Mouse (Mus musculus) layer of hippocampus, postnatal 25 days (tissue): ENCODE results near the gene Olfr463. TPM values are rescaled to one million over a fixed set of nuclear protein-coding genes. Genes with fewer than 3 reads are reported as not detected.

Source experiments
- DNase-seq, 2 experiments: peaks; one replicate each; pipeline ENCODE4 v3.0.0; 2022; ENCODE audit warnings: mixed read lengths in 2 of 2, low spot score in 1 of 2; ENCODE audit errors: extremely low spot score in 1 of 2
- total RNA-seq, 2 experiments: library from RNA; stranded (reverse); gene quantifications; 2 replicates each; pipeline ENCODE4 v1.2.3; 2021

Olfr463 gene
- total RNA-seq, 2 experiments from 2014 or later: not detected

DNA sequence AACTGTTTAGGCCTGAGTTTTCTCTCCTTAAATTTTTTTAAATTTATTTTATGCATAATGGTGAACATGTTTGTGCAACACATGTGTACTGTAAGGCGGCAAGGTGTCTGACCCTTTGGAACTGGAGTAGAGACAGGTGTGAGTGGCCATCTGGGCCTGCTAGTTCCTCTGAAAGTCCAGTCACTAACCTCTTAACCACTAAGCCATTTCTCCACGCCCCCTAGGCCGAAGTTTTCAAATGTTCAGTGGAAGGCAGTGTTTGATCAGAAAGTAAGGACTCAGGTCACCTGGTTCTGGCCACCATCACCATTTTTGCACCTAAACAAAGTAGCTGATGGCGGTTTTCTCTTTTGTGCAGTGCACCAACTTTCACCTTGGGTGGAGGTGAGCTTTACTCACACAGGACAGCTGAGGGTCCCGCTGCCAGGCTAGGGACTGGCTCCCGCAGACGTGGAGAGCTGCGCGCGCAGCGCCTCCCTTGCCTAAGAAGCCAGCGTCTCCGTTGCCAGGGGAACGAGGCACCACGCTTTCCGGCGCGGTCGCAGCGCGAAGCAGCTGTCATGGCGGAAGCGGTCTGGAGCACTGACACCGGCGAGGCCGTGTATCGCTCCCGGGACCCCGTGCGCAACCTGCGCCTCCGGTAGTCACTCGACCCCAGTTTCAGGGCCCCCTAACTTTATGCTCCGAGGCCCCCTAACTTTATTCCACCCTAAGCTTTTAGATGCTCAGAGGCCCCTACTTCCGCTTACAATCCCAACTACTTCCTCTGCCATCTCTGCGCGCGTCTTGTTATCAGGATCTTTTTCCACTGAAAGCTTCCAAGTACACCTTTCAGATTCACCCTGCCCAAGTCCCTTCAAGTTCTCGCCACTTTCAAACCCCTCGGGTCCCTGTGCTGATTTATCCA is 44.2 kb downstream of the Olfr463 start, which contains the start of gene Mks1:
Gene Mks1, plus strand, starts transcription at position 526 of the 907 bp plus-strand sequence.
- DNase-seq: peak; percentile 82 to 89

DNA sequence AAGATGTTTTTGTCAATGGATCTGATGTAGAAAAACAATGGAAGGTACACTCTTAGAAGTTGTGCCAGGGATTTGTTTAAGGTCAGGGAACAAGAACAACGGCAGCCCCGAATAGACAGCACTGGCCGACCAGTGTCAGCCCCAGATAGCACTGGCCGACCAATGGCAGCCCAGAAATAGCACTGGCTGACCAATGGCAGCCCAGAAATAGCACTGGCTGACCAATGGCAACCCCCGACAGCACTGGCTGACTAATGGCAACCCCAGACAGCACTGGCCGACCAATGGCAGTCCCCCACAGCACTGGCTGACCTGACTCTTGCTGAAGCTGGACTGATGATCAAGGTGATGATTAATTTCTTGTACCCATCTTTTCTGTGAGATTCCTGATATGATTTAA is 49.3 kb downstream of the Olfr463 start:
- no peak for DNase-seq

DNA sequence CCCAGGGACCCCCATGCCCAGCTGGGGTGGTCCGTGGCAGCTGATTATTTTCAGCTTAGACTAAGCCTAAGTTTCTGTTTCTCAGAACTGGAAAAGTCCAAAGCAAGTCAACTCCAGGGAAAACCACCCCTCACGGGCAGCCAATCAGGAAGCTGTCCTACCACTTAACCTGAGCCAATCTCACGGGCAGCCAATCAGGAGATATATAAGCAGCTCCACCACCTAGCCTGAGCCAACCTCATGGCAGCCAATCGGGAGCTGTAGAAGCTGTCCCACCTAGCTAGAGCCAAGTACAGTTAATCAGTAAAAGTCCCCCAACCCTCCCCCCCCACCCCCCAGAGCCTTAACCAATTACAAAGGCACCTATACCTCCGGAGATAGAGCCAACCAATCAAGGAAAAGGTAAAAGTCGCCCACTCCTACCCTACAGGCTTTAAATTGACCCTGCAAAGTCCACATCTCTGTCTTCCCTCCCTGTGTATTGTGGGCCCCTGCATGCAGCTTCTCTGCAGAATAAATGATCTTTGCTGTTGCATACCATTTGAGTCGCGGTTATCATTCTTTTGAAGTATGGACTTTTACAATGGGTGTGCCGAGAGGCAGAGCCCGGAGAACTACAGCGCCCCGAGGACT is 50.1 kb downstream of the Olfr463 start:
- DNase-seq: no peak

Other genes with a start within 250 kb of the Olfr463 start
- gene Rnf43, start 234.7 kb downstream of the Olfr463 start, total RNA-seq: 1 to 10 TPM; 1.6 to 2.8 TPM
- gene Supt4a, start 159.8 kb downstream of the Olfr463 start, total RNA-seq: 10 to 100 TPM; 65.7 to 81.0 TPM
- 100 to 1,000 TPM; 128 to 163 TPM for gene Tspoap1, start 136.8 kb downstream of the Olfr463 start, total RNA-seq
- gene Mpo, start 103.8 kb downstream of the Olfr463 start, total RNA-seq: under 1 TPM; 0.14 to 0.17 TPM
- 1 to 10 TPM in 1 of 2 experiments, under 1 TPM in 1; 0.45 to 1.0 TPM for gene Lpo, start 69.1 kb downstream of the Olfr463 start, total RNA-seq
- 1 to 10 TPM; 5.3 to 6.2 TPM for gene Mks1, start 44.2 kb downstream of the Olfr463 start, total RNA-seq
- under 1 TPM; 0.10 to 0.21 TPM for gene Epx, start 21.9 kb downstream of the Olfr463 start, total RNA-seq
- gene Olfr462, start 5.1 kb downstream of the Olfr463 start, total RNA-seq: not detected
- gene Olfr464, start 23.6 kb upstream of the Olfr463 start, total RNA-seq: not detected
- gene Dynll2, start 90.1 kb upstream of the Olfr463 start, total RNA-seq: 100 to 1,000 TPM; 435 to 462 TPM
- gene Srsf1, start 150.0 kb upstream of the Olfr463 start, total RNA-seq: 100 to 1,000 TPM; 191 to 221 TPM
- gene Vezf1, start 170.9 kb upstream of the Olfr463 start, total RNA-seq: 10 to 100 TPM; 22.1 TPM
- 10 to 100 TPM; 26.0 to 33.3 TPM for gene Cuedc1, start 200.7 kb upstream of the Olfr463 start, total RNA-seq